Mouse (Mus musculus) erythroblast, embryonic 14.5 days (primary cell): ENCODE results near the gene Olfr1506. TPM values are rescaled to one million over a fixed set of nuclear protein-coding genes. Genes with fewer than 3 reads are reported as not detected.
"Not testable (repeated sequence)": the region's sequence is repeated elsewhere in the genome, so short reads cannot be mapped to it uniquely, and the experiment has no call there.

Source experiments
- H3K27me3 ChIP-seq: 2 replicates; pipeline ENCODE4 v1.6.1; 2012; ENCODE audit warnings: inconsistent platforms; ENCODE audit not compliant: control insufficient read depth
- H3K36me3 ChIP-seq: 2 replicates; pipeline ENCODE4 v1.6.1; 2012; ENCODE audit warnings: mild to moderate bottlenecking, inconsistent platforms; ENCODE audit not compliant: control insufficient read depth
- H3K4me1 ChIP-seq: 2 replicates; pipeline ENCODE4 v1.6.1; 2012; ENCODE audit warnings: inconsistent platforms; ENCODE audit not compliant: control insufficient read depth
- H3K4me3 ChIP-seq: replicated peaks from 2 replicates; pipeline ENCODE3; 2012; ENCODE audit warnings: moderate library complexity, mild to moderate bottlenecking, inconsistent platforms
- H3K9me3 ChIP-seq: 2 replicates; pipeline ENCODE4 v1.6.1; 2012; ENCODE audit warnings: low read length, inconsistent platforms, mixed read lengths; ENCODE audit not compliant: control insufficient read depth
- GATA1 ChIP-seq: IDR thresholded peaks from 2 replicates; pipeline ENCODE4 v1.6.1; 2012; ENCODE audit warnings: low read length, inconsistent platforms, mixed read lengths
- TAL1 ChIP-seq: IDR thresholded peaks from 3 replicates; pipeline ENCODE4 v1.6.1; 2012; ENCODE audit warnings: low read length, inconsistent platforms, mixed read lengths
- polyA plus RNA-seq: library from polyadenylated mRNA; stranded (reverse); fragments of >175 nt; gene quantifications from 2 replicates; pipeline ENCODE4 v1.2.3, GENCODE M21; 2012

Olfr1506 gene
- polyA plus RNA-seq, result not detected in 2 replicates

DNA sequence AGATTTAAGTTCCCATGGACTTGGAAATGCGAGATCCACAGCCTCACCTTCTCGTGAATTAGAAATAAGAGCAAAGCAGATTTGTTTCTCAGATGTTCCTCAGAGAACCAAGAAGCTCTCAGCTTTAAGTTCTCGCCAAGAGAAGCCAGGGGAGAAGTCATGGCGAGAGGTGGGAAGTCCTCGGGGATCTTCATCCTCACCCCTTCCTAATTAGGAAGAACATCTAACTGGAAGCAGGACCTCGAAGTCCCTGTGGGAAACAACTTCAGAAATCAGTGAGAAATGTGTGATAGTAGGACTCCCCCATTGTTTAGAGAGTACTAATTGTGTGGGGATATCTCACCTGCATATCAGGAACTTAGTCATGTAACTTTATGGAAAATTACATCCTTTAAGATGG lies at the start of gene Olfr1506:
Olfr1506 (minus strand) TSS at position 101 of the 400 bp plus-strand sequence.
- H3K27me3 ChIP-seq, H3K36me3 ChIP-seq, H3K9me3 ChIP-seq, H3K4me3 ChIP-seq, H3K4me1 ChIP-seq: not testable (repeated sequence)

DNA sequence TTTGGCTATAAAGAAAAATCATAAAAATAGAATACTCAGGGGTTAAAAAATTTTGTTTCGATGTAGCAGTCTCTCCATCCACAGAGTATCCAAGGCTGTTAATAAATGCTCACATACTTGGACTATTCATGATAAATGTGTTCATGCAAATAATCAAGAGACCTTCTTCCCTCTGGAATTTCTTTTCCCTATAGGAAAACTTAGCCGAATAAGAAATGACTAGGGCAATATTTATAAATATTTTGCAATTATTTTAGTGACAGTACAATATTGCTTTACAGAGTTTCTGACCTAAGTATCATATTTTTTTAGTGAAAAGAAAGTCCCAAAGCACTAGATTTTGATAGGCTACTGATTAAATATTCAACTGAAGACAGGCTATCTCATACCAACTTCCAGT lies 46.6 kb upstream of the Olfr1506 start, which contains the start of gene Olfr1271:
Olfr1271 (minus strand) TSS at position 101 of the 400 bp plus-strand sequence.
- no peaks in the 10 kb centered on the region for H3K9me3 ChIP-seq
- H3K36me3 ChIP-seq, result no peaks in the 10 kb centered on the region
- H3K4me3 ChIP-seq, result no peak within 1 kb of the TSS
- H3K4me1 ChIP-seq, result no peaks in the 10 kb centered on the region
- no peak for TF ChIP-seq TAL1
- no peak for TF ChIP-seq GATA1
- no peaks in the 10 kb centered on the region for H3K27me3 ChIP-seq

DNA sequence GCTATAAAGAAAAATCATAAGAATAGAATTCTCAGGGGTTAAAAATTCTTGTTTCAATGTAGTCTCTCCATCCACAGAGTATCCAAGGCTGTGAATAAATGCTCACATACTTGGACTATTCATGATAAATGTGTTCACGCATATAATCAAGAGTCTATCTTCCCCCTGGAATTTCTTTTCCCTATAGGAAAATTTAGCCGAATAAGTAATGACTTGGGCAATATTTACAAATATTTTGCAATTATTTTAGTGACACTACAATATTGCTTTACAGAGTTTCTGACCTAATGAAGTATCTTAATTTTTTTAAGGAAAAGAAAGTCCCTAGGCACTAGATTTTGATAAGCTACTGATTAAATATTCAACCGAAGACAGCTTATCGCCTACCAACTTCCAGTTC lies 33.2 kb upstream of the Olfr1506 start, which contains the start of gene Olfr142:
Olfr142 (minus strand) TSS at position 101 of the 400 bp plus-strand sequence.
- no peaks in the 10 kb centered on the region; the same call in 1 of the 2 replicates for H3K9me3 ChIP-seq
- H3K4me1 ChIP-seq, result no peaks in the 10 kb centered on the region
- no peaks in the 10 kb centered on the region for H3K27me3 ChIP-seq
- H3K4me3 ChIP-seq, result no peak within 1 kb of the TSS
- TF ChIP-seq TAL1, result no peak
- TF ChIP-seq GATA1, result no peak
- H3K36me3 ChIP-seq, result no peaks in the 10 kb centered on the region

DNA sequence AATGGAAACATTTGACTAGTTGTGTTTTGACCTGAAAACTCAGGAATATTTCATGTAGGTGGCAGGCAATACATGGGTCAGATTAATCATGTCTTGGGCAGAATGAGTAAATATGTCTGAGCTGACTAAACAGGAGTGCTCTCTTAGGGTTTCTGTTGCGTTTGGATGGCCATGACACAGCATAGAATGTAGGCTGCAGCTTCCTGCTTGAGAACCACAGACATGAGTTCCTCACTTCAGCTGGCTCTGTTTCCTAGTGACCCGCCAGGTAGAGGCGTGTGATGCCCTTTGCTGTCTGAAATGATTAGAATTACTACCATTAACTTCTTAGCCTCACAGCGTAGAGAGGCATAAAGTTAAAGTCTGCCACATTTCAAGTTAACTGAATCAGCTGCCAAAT lies 24.7 kb downstream of the Olfr1506 start:
- not testable (repeated sequence) for H3K9me3 ChIP-seq, H3K4me1 ChIP-seq, H3K36me3 ChIP-seq, H3K27me3 ChIP-seq, H3K4me3 ChIP-seq

DNA sequence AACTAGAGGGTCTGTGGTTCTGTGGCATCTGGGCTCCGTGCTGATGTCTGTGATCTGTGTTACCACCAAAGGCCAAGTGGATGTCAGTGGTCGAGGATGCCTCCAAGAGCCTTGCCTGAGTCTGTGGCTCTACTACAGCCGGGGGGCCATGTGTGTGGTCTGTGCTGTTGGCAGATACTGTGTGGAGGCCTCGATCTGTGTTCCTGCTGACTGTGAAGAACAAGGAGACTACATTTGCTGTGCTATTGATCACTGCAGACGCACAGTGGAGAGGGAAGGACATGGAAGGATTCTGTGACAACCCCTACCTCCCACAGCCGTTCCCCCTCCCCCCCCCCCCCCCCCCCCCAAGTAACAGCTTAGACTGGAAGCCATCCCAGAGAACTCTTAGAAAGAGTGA lies 29.0 kb downstream of the Olfr1506 start:
- H3K36me3 ChIP-seq, H3K27me3 ChIP-seq, H3K9me3 ChIP-seq, H3K4me3 ChIP-seq, H3K4me1 ChIP-seq: not testable (repeated sequence)

DNA sequence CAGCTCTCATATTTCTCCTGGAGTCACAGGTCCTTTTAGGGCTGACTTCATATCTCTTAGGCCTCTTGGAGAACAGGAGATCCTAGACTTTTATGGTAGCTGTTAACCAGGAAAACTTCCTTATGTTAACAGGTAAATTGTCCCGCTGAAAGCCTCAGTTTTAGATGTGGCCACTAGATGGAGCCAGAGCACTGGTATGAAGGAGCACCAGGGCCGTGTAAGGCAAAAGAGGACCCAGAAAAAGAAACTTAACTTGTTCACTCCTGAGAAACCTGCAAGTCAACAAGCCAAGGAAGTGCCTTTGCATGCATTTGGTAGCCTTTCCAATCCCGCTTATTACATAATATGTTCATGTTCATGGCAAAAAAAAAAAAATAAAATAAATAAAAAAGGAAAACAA lies 29.5 kb downstream of the Olfr1506 start:
- H3K36me3 ChIP-seq, H3K27me3 ChIP-seq, H3K9me3 ChIP-seq, H3K4me1 ChIP-seq, H3K4me3 ChIP-seq: not testable (repeated sequence)

DNA sequence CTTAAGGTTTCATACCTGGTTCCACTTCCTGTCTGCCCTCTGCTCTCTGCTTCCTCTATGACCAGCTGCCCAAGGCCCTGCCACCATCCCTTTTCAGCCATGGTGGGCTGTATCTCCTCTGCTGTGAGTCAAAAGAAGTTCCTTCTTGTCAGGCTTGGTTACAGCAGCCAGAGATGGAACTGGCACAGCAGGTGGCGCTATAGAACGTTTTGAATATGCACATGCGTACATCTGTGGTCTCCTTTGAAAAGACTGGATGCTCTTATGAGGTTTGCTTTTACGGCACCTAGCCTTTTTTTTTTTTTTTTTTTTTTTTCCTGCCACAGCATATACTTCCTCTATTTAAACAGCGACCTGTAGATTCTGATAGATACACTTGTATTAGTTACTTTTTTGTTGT lies 37.2 kb downstream of the Olfr1506 start:
- H3K4me1 ChIP-seq, H3K9me3 ChIP-seq, H3K36me3 ChIP-seq, H3K4me3 ChIP-seq, H3K27me3 ChIP-seq: not testable (repeated sequence)

DNA sequence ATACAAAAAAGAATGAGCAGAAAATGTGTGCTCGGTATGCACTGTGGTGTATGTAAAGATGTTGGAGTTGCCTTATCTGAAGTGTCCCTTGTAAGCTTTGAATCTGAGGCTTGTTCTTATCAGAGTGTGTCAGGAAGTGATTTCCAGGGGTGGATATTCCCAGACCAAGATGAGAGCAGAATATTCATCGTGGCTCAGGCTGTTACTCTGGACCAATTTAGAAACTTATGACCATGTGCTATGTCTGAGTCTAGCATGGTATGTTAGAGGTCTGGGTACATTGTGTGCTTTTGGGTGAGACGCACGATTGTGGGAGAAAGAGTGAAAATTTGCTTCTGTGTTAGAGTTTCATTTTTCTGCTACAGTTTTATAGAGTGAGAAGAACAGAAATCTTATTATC lies 38.2 kb downstream of the Olfr1506 start:
- H3K4me1 ChIP-seq, H3K4me3 ChIP-seq, H3K36me3 ChIP-seq, H3K27me3 ChIP-seq, H3K9me3 ChIP-seq: not testable (repeated sequence)

Other genes with a start within 250 kb of the Olfr1506 start
- not detected in 2 replicates for gene Olfr1261, start 233.3 kb downstream of the Olfr1506 start, polyA plus RNA-seq
- not detected in 2 replicates for gene Olfr1262, start 224.3 kb downstream of the Olfr1506 start, polyA plus RNA-seq
- gene Olfr1263, start 212.4 kb downstream of the Olfr1506 start, polyA plus RNA-seq, result not detected in 2 replicates
- 0.01 TPM in 1 of 2 replicates, not detected in the other for gene Olfr1264, start 198.9 kb downstream of the Olfr1506 start, polyA plus RNA-seq
- not detected in 2 replicates for gene Olfr1265, start 189.2 kb downstream of the Olfr1506 start, polyA plus RNA-seq
- gene Olfr140, start 160.9 kb downstream of the Olfr1506 start, polyA plus RNA-seq, result not detected in 2 replicates
- not detected in 2 replicates for gene Olfr1269, start 103.1 kb downstream of the Olfr1506 start, polyA plus RNA-seq
- 0.01 TPM in 1 of 2 replicates, not detected in the other for gene Olfr32, start 82.2 kb downstream of the Olfr1506 start, polyA plus RNA-seq
- gene Olfr1270, start 71.4 kb downstream of the Olfr1506 start, polyA plus RNA-seq, result not detected in 2 replicates
- not detected in 2 replicates for gene Olfr142, start 33.1 kb upstream of the Olfr1506 start, polyA plus RNA-seq
- gene Olfr1271, start 46.5 kb upstream of the Olfr1506 start, polyA plus RNA-seq, result not detected in 2 replicates
- gene Olfr1272, start 68.3 kb upstream of the Olfr1506 start, polyA plus RNA-seq, result not detected in 2 replicates
- gene Gm13769, start 97.7 kb upstream of the Olfr1506 start, polyA plus RNA-seq, result not detected in 2 replicates
- not detected in 2 replicates for gene Olfr1274-ps, start 174.2 kb upstream of the Olfr1506 start, polyA plus RNA-seq